Comparison of ENCODE assay signal across 8 mouse cellular contexts in genomic region chr13:14038911-14039291, GRCm38 (mm10). TPM values are rescaled to one million over a fixed set of nuclear protein-coding genes. Genes with fewer than 3 reads are reported as not detected.
A peak's percentile ranks its signal among the peaks of the same experiment; 100 is the strongest.
DNase-seq lines count a peak whose midpoint lies in the region; ATAC-seq and TF ChIP-seq lines count a peak whose summit lies in the region.

No protein-coding gene starts in this region.

- peak overlapping the region; percentile 90 for H3K9ac ChIP-seq in heart, embryonic 12.5 days
- peak overlapping the region; percentile 89 for H3K9ac ChIP-seq in embryonic facial prominence, embryonic 13.5 days
- H3K9ac ChIP-seq in limb, embryonic 14.5 days (ENCODE audit: low read depth, low read length, severe bottlenecking) = peak overlapping the region; percentile 81

- peak overlapping the region; percentile 97 for H3K27ac ChIP-seq in heart, embryonic 12.5 days (ENCODE audit: poor library complexity, severe bottlenecking)
- H3K27ac ChIP-seq in embryonic facial prominence, embryonic 13.5 days = peak overlapping the region; percentile 98; the same call in 1 of the 2 replicates
- H3K27ac ChIP-seq in limb, embryonic 14.5 days (replicated peaks; ENCODE audit: low read depth, low read length) = peak overlapping the region; percentile 97

- WGBS in heart, embryonic 12.5 days = 5% methylated on average over 8 of the region's 8 CpGs
- 3% methylated on average over 8 of the region's 8 CpGs for WGBS in embryonic facial prominence, embryonic 13.5 days
- 3% methylated on average over 7 of the region's 8 CpGs for WGBS in limb, embryonic 14.5 days

- ATAC-seq in heart, embryonic 12.5 days (ENCODE audit: insufficient number of reproducible peaks, low FRiP score) = no peak
- ATAC-seq in embryonic facial prominence, embryonic 13.5 days (ENCODE audit: insufficient number of reproducible peaks, insufficient read depth, low FRiP score, low TSS enrichment, low read depth) = 0 out of 2 replicates have a peak, but pooled peaks have one; percentile 23
- peak; percentile 10; the same call in 1 of the 2 replicates for ATAC-seq in limb, embryonic 14.5 days (ENCODE audit: low FRiP score, low read depth)
- no peak for ATAC-seq in erythroid progenitor cell, adult 5-6 weeks (replicated peaks; ENCODE audit: low FRiP score, poor library complexity, severe bottlenecking)

- peak overlapping the region; percentile 84 for H3K4me3 ChIP-seq in heart, embryonic 12.5 days
- peak overlapping the region; percentile 69 for H3K4me3 ChIP-seq in embryonic facial prominence, embryonic 13.5 days
- H3K4me3 ChIP-seq in limb, embryonic 14.5 days (replicated peaks; ENCODE audit: low read length) = peak overlapping the region; percentile 65

- H3K4me1 ChIP-seq in heart, embryonic 12.5 days (replicated peaks) = peaks cover 15% of the 10 kb centered on the region
- peaks cover 15% of the 10 kb centered on the region for H3K4me1 ChIP-seq in embryonic facial prominence, embryonic 13.5 days
- H3K4me1 ChIP-seq in limb, embryonic 14.5 days (ENCODE audit: control insufficient read depth, insufficient read depth, low read length) = peaks cover 11% of the 10 kb centered on the region

- no peaks in the 10 kb centered on the region; the same call in 1 of the 2 replicates for H3K36me3 ChIP-seq in heart, embryonic 12.5 days
- no peaks in the 10 kb centered on the region for H3K36me3 ChIP-seq in embryonic facial prominence, embryonic 13.5 days
- H3K36me3 ChIP-seq in limb, embryonic 14.5 days (ENCODE audit: control insufficient read depth, insufficient read depth, low read length) = no peaks in the 10 kb centered on the region; the same call in 1 of the 2 replicates

- peak overlapping the region; percentile 98 for H3K4me2 ChIP-seq in heart, embryonic 12.5 days
- peak overlapping the region; percentile 84 for H3K4me2 ChIP-seq in embryonic facial prominence, embryonic 13.5 days
- peak overlapping the region; percentile 92 for H3K4me2 ChIP-seq in limb, embryonic 14.5 days (replicated peaks; ENCODE audit: low read depth, low read length, severe bottlenecking)

- no peaks in the 10 kb centered on the region for H3K9me3 ChIP-seq in heart, embryonic 12.5 days (replicated peaks)
- H3K9me3 ChIP-seq in embryonic facial prominence, embryonic 13.5 days = no peaks in the 10 kb centered on the region
- no peaks in the 10 kb centered on the region for H3K9me3 ChIP-seq in limb, embryonic 14.5 days (ENCODE audit: control insufficient read depth, low read length)

- no peak for DNase-seq in heart, adult 8-10 months (ENCODE audit: low spot score)
- DNase-seq in 3T3-L1 (ENCODE audit: low read depth, low spot score) = peak; percentile 39
- DNase-seq in limb, embryonic 14.5 days (ENCODE audit: low spot score) = no peak
- no peak for DNase-seq in retina, embryonic 14.5 days (ENCODE audit: low spot score)
- no peak for DNase-seq in adrenal gland, postnatal 25 days

- TF ChIP-seq POLR2A in limb, embryonic 14.5 days (IDR thresholded peaks at IDR 0.05; ENCODE audit: borderline replicate concordance, extremely low read depth, insufficient read depth, insufficient read length) = no peak

- H3K27me3 ChIP-seq in heart, embryonic 12.5 days (replicated peaks) = no peaks in the 10 kb centered on the region
- H3K27me3 ChIP-seq in embryonic facial prominence, embryonic 13.5 days = no peaks in the 10 kb centered on the region
- no peaks in the 10 kb centered on the region for H3K27me3 ChIP-seq in limb, embryonic 14.5 days (ENCODE audit: control insufficient read depth, insufficient read depth, low read length)

RNA-seq across cellular contexts. Expression of gene Tbce, which starts 0.5 kb away (rescaled TPM):
- polyA plus RNA-seq in heart, embryonic 12.5 days (2016; fragmentation: Nextera tagmentation; extraction: Ambion mirVana) = 38.1 and 39.9 TPM in 2 replicates
- 10 to 100 TPM; 22.2 to 26.1 (median 23.6) TPM for total RNA-seq in heart, adult 8-10 months (2022)
- 62.7 and 69.7 TPM in 2 replicates for polyA plus RNA-seq in embryonic facial prominence, embryonic 13.5 days (2015; fragmentation: Nextera tagmentation; extraction: Ambion mirVana)
- 111 and 116 TPM in 2 replicates for polyA plus RNA-seq in limb, embryonic 14.5 days (2012; rRNA removed)
- polyA plus RNA-seq in limb, embryonic 14.5 days (2014; fragmentation: Nextera tagmentation; extraction: Ambion mirVana) = 48.4 and 54.7 TPM in 2 replicates
- 128 and 172 TPM in 2 replicates for total RNA-seq in erythroid progenitor cell, adult 5-6 weeks (2015; ENCODE audit: low replicate concordance)
- total RNA-seq in erythroid progenitor cell, adult 5-6 weeks (2017; ENCODE audit: low replicate concordance) = 108 and 143 TPM in 2 replicates
- 50.3 and 63.1 TPM in 2 replicates for total RNA-seq in adrenal gland, postnatal 25 days (2021)

RNA-seq across cellular contexts. Expression of gene Arid4b, which starts 24.1 kb away (rescaled TPM):
- polyA plus RNA-seq in heart, embryonic 12.5 days (2016; fragmentation: Nextera tagmentation; extraction: Ambion mirVana) = 46.9 and 50.0 TPM in 2 replicates
- total RNA-seq in heart, adult 8-10 months (2022) = 10 to 100 TPM; 18.9 to 20.5 (median 19.1) TPM
- polyA plus RNA-seq in embryonic facial prominence, embryonic 13.5 days (2015; fragmentation: Nextera tagmentation; extraction: Ambion mirVana) = 105 and 106 TPM in 2 replicates
- polyA plus RNA-seq in limb, embryonic 14.5 days (2012; rRNA removed) = 23.3 and 25.9 TPM in 2 replicates
- 68.8 and 81.1 TPM in 2 replicates for polyA plus RNA-seq in limb, embryonic 14.5 days (2014; fragmentation: Nextera tagmentation; extraction: Ambion mirVana)
- 37.5 and 46.1 TPM in 2 replicates for total RNA-seq in erythroid progenitor cell, adult 5-6 weeks (2015; ENCODE audit: low replicate concordance)
- 54.0 and 65.6 TPM in 2 replicates for total RNA-seq in erythroid progenitor cell, adult 5-6 weeks (2017; ENCODE audit: low replicate concordance)
- total RNA-seq in adrenal gland, postnatal 25 days (2021) = 39.6 and 49.6 TPM in 2 replicates

RNA-seq across cellular contexts. Expression of gene Ggps1, which starts 24.4 kb away (rescaled TPM):
- polyA plus RNA-seq in heart, embryonic 12.5 days (2016; fragmentation: Nextera tagmentation; extraction: Ambion mirVana) = 47.8 and 49.1 TPM in 2 replicates
- 10 to 100 TPM; 21.5 to 24.5 (median 23.2) TPM for total RNA-seq in heart, adult 8-10 months (2022)
- polyA plus RNA-seq in embryonic facial prominence, embryonic 13.5 days (2015; fragmentation: Nextera tagmentation; extraction: Ambion mirVana) = 56.3 and 62.4 TPM in 2 replicates
- 31.7 and 35.9 TPM in 2 replicates for polyA plus RNA-seq in limb, embryonic 14.5 days (2012; rRNA removed)
- 48.2 and 55.9 TPM in 2 replicates for polyA plus RNA-seq in limb, embryonic 14.5 days (2014; fragmentation: Nextera tagmentation; extraction: Ambion mirVana)
- total RNA-seq in erythroid progenitor cell, adult 5-6 weeks (2015; ENCODE audit: low replicate concordance) = 17.7 and 23.5 TPM in 2 replicates
- 12.3 and 13.9 TPM in 2 replicates for total RNA-seq in erythroid progenitor cell, adult 5-6 weeks (2017; ENCODE audit: low replicate concordance)
- 38.0 and 40.1 TPM in 2 replicates for total RNA-seq in adrenal gland, postnatal 25 days (2021)

Comparison
In these comparisons a context has a peak if more than half of its experiments do, and no peak if none do; other contexts are left out.
1. ATAC-seq: peak in embryonic facial prominence, embryonic 13.5 days (single experiment) and limb, embryonic 14.5 days (single experiment); none in heart, embryonic 12.5 days (single experiment) and erythroid progenitor cell, adult 5-6 weeks (single experiment).
2. Peak in every context shown above with its lines, with median percentiles within 50 percentile points of each other: H3K27ac ChIP-seq, H3K4me2 ChIP-seq, H3K4me3 ChIP-seq and H3K9ac ChIP-seq.